In genomic region chr2:173083712-173084475, GRCm38 (mm10) we compare ENCODE assay signal across 9 mouse cellular contexts. TPM values are rescaled to one million over a fixed set of nuclear protein-coding genes. Genes with fewer than 3 reads are reported as not detected.
A peak's percentile ranks its signal among the peaks of the same experiment; 100 is the strongest.
DNase-seq lines count a peak whose midpoint lies in the region; ATAC-seq lines count a peak whose summit lies in the region.
"Had no signal": no experiment of that assay in that cellular context is flagged by ENCODE, and none has a peak within 500 bp of the region (broad histone marks: within the 10 kb centered on the region; RNA-seq: fewer than 3 reads in every experiment).

No protein-coding gene starts in this region.

- ATAC-seq in heart, embryonic 12.5 days (ENCODE audit: insufficient number of reproducible peaks, low FRiP score), result peak; percentile 58
- ATAC-seq in lung, embryonic 15.5 days (ENCODE audit: borderline replicate concordance, extremely low read depth, low FRiP score, low TSS enrichment), result peak; percentile 62; the same call in 1 of the 2 replicates
- peak; percentile 77 for ATAC-seq in stomach, embryonic 14.5 days (ENCODE audit: insufficient number of reproducible peaks, insufficient read depth, low FRiP score, low read depth)

- peak overlapping the region; percentile 33; the same call in 1 of the 2 replicates for H3K9ac ChIP-seq in heart, embryonic 12.5 days
- no peak overlapping the region for H3K9ac ChIP-seq in lung, embryonic 15.5 days
- H3K9ac ChIP-seq in stomach, embryonic 14.5 days (replicated peaks; ENCODE audit: low read depth, low read length), result no peak overlapping the region

- peaks cover 53% of the 10 kb centered on the region for H3K4me1 ChIP-seq in heart, embryonic 12.5 days (replicated peaks)
- H3K4me1 ChIP-seq in lung, embryonic 15.5 days, result peaks cover 9% of the 10 kb centered on the region; the same call in 1 of the 2 replicates
- no peaks in the 10 kb centered on the region for H3K4me1 ChIP-seq in stomach, embryonic 14.5 days (ENCODE audit: control insufficient read depth, insufficient read depth, low read length)

- peak overlapping the region; percentile 63 for H3K27ac ChIP-seq in heart, embryonic 12.5 days (ENCODE audit: poor library complexity, severe bottlenecking)
- peak overlapping the region; percentile 2; the same call in 1 of the 2 replicates for H3K27ac ChIP-seq in lung, embryonic 15.5 days
- no peak overlapping the region for H3K27ac ChIP-seq in stomach, embryonic 14.5 days (ENCODE audit: low read length)
- H3K27ac ChIP-seq: macrophage had no signal

- peak; percentile 22 for DNase-seq in adrenal gland, postnatal 10 days
- no peak for DNase-seq in adrenal gland, postnatal 25 days
- peak; percentile 46 for DNase-seq in Muller cell, postnatal 12 days (ENCODE audit: inconsistent ontology term)
- no peak for DNase-seq in layer of hippocampus, postnatal 36 days
- no peak for DNase-seq in ovary, postnatal 14 days (ENCODE audit: low spot score)

- WGBS in heart, embryonic 12.5 days, result 10% methylated on average over 13 of the region's 13 CpGs
- WGBS in lung, embryonic 15.5 days, result 12% methylated on average over 13 of the region's 13 CpGs
- 10% methylated on average over 13 of the region's 13 CpGs for WGBS in stomach, embryonic 14.5 days

- no peak overlapping the region for H3K4me3 ChIP-seq in heart, embryonic 12.5 days
- H3K4me3 ChIP-seq in lung, embryonic 15.5 days, result no peak overlapping the region
- no peak overlapping the region for H3K4me3 ChIP-seq in stomach, embryonic 14.5 days (ENCODE audit: low read depth, low read length)

- H3K36me3 ChIP-seq in heart, embryonic 12.5 days, result no peaks in the 10 kb centered on the region
- H3K36me3 ChIP-seq in lung, embryonic 15.5 days, result no peaks in the 10 kb centered on the region
- H3K36me3 ChIP-seq in stomach, embryonic 14.5 days (ENCODE audit: control insufficient read depth, insufficient read depth, low read length), result no peaks in the 10 kb centered on the region

- no peaks in the 10 kb centered on the region for H3K9me3 ChIP-seq in heart, embryonic 12.5 days (replicated peaks)
- H3K9me3 ChIP-seq in lung, embryonic 15.5 days, result no peaks in the 10 kb centered on the region
- H3K9me3 ChIP-seq in stomach, embryonic 14.5 days (ENCODE audit: control insufficient read depth, low read depth, low read length), result no peaks in the 10 kb centered on the region

- peak overlapping the region; percentile 30 for H3K4me2 ChIP-seq in heart, embryonic 12.5 days
- peak overlapping the region; percentile 47 for H3K4me2 ChIP-seq in lung, embryonic 15.5 days
- 0 out of 2 replicates have a peak overlapping the region, but pooled peaks have one; percentile 12 for H3K4me2 ChIP-seq in stomach, embryonic 14.5 days (replicated peaks; ENCODE audit: low read depth, low read length)

- no peaks in the 10 kb centered on the region for H3K27me3 ChIP-seq in heart, embryonic 12.5 days (replicated peaks)
- H3K27me3 ChIP-seq in lung, embryonic 15.5 days, result no peaks in the 10 kb centered on the region; the same call in 1 of the 2 replicates
- no peaks in the 10 kb centered on the region for H3K27me3 ChIP-seq in stomach, embryonic 14.5 days (ENCODE audit: control insufficient read depth, insufficient read depth, low read length)

RNA-seq across cellular contexts. Expression of gene Ctcfl, which starts 35.4 kb away (rescaled TPM):
- under 1 TPM; 0.24 to 0.33 TPM for total RNA-seq in adrenal gland, postnatal 10 days (2021)
- 0.09 TPM in 1 of 2 replicates, not detected in the other for total RNA-seq in adrenal gland, postnatal 25 days (2021)
- polyA plus RNA-seq in heart, embryonic 12.5 days (2016; fragmentation: Nextera tagmentation; extraction: Ambion mirVana), result 0.70 and 0.86 TPM in 2 replicates
- polyA plus RNA-seq in lung, embryonic 15.5 days (2015; fragmentation: Nextera tagmentation; extraction: Ambion mirVana), result 0.07 and 0.08 TPM in 2 replicates
- 0.14 and 0.17 TPM in 2 replicates for polyA plus RNA-seq in stomach, embryonic 14.5 days (2014; fragmentation: Nextera tagmentation; extraction: Ambion mirVana)
- not detected for total RNA-seq in layer of hippocampus, postnatal 36 days (2021)
- polyA plus RNA-seq: macrophage had no signal

Comparison
In these comparisons a context has a peak if more than half of its experiments do, and no peak if none do; other contexts are left out.
1. DNase-seq: peak in adrenal gland, postnatal 10 days (single experiment) and Muller cell, postnatal 12 days (single experiment); none in adrenal gland, postnatal 25 days (single experiment), layer of hippocampus, postnatal 36 days (0 of 2) and ovary, postnatal 14 days (single experiment).
2. Peak in every context shown above with its lines, with median percentiles within 50 percentile points of each other: ATAC-seq and H3K4me2 ChIP-seq.